Mouse (Mus musculus): ENCODE measurements around the gene Gm10382.

- TF ChIP-seq CTCF (IDR thresholded peaks at IDR 0.05; ENCODE audit: low read depth) (no peak), EP300 (IDR thresholded peaks at IDR 0.05; ENCODE audit: low read depth) (no peak; the same call in 1 of the 2 replicates)
These were observed 19.7 kb downstream of the Gm10382 start for GRCm38 (mm10) chr5:125408842-125409241.

Measured in liver, postnatal 0 days (tissue).